Mouse (Mus musculus): ENCODE measurements around the gene Gnl2.

DNA sequence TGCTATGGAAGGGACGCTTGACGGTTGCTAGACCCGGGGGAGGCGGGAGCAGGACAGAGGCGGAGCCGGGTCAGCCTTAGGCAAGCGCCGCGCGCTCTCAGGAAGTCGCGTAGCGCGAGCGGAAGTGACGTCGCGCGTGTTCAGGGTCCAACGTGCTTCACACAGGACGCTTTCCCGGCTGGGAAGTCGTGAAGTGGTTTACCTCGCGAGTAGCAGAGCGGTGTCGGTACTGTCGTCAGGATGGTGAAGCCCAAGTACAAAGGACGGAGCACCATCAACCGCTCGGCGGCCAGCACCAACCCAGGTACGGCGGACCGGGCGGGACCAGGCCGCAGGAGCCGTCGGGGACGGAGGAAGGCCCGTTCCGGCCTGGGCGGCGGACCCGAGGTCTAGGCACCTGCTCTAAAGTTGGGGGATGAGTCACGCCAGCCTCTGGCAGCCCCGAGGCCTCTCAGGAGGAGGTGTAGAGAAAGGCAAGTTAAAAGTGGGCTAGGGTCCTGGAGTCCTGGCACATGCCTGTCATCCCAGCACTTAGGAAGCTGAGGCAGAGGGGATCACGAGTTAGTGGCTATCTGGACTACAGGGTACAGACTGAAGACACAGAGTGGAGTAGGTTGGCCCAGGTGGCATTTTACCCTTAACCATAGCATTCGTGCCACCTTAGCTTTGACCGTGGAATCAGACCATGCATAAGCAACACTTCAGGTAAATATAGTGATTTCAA, 13.7 kb downstream of the Gnl2 start:
- TF ChIP-seq KAT2A (IDR thresholded peaks at IDR 0.05; ENCODE audit: insufficient replicate concordance, low read length) (peak; percentile 57; the same call in 1 of the 2 replicates), POLR2A (IDR thresholded peaks at IDR 0.05; ENCODE audit: low read depth, low read length) (peak; percentile 96), UBTF (IDR thresholded peaks at IDR 0.05; ENCODE audit: low read depth, low read length) (no peak), ETS1 (conservative IDR thresholded peaks at IDR 0.05; ENCODE audit: low read depth, low read length) (no peak), ELF1 (IDR thresholded peaks at IDR 0.05; ENCODE audit: low read depth, low read length) (peak; percentile 76), CHD2 (IDR thresholded peaks at IDR 0.05; ENCODE audit: low read length) (no peak), HCFC1 (IDR thresholded peaks at IDR 0.05; ENCODE audit: low read depth, low read length) (peak; percentile 83), CTCF (conservative IDR thresholded peaks at IDR 0.05 in 1 of 2, IDR thresholded peaks at IDR 0.05 in 1 of 2; ENCODE audit: low read depth in 2 of 2, low read length in 2 of 2) (no peak), EP300 (IDR thresholded peaks at IDR 0.05; ENCODE audit: low read length) (no peak), NELFE (IDR thresholded peaks at IDR 0.05; ENCODE audit: low read depth, low read length) (peak; percentile 94), MAZ (IDR thresholded peaks at IDR 0.05; ENCODE audit: low read depth, low read length) (no peak), ZMIZ1 (IDR thresholded peaks at IDR 0.05; ENCODE audit: low read depth, low read length) (peak; percentile 63; the same call in 1 of the 2 replicates), USF2 (conservative IDR thresholded peaks at IDR 0.05; ENCODE audit: low read depth, low read length) (no peak), USF1 (IDR thresholded peaks at IDR 0.05; ENCODE audit: low read depth, low read length) (no peak)
